In the genomic region with DNA sequence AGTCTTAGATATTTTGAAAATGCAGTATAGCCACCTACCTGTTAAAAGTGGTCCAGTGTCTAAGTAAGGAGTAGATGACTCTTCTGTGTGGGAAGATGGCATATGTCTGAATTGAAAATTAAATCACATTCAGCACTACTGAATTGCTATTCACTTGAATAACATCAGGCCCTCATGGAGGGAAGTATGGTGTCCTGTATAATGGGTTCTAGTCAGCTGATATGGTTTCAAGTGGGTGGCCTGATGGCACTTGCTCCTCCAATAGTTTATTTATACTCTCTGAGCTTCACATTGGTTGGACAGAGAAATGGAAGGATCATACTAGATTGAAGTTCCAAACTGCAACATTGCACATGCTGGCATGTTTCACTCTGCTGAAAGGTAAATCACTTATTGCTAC, we compare ENCODE assay signal across 28 mouse cellular contexts.
DNase-seq lines count a peak whose midpoint lies in the region; TF ChIP-seq lines count a peak whose summit lies in the region.
"Had no signal": no experiment of that assay in that cellular context is flagged by ENCODE, and none has a peak within 500 bp of the region (broad histone marks: within the 10 kb centered on the region; RNA-seq: fewer than 3 reads in every experiment).

No protein-coding gene starts in this region.

- TF ChIP-seq POLR2A in cortical plate, adult 2 months (IDR thresholded peaks at IDR 0.05; ENCODE audit: extremely low read depth, insufficient read depth, low read length): no peak

- DNase-seq in frontal cortex, adult 2 months (ENCODE audit: extremely low spot score in 1 of 2, low spot score in 1 of 2): peak; percentile 65 to 67
- DNase-seq in frontal cortex, postnatal 25 days (ENCODE audit: low spot score in 2 of 2): no peak
- DNase-seq in left cerebral cortex, adult 11 months (ENCODE audit: low spot score): peak; percentile 42
- DNase-seq in left cerebral cortex, postnatal 10 days (ENCODE audit: extremely low spot score in 1 of 2, low spot score in 2 of 2): no peak
- peak; percentile 11 to 91 for DNase-seq in left cerebral cortex, postnatal 25 days (ENCODE audit: low spot score in 2 of 2)
- no peak for DNase-seq in retina, embryonic 14.5 days (ENCODE audit: low spot score)
- DNase-seq in neural tube, embryonic 10.5 days (ENCODE audit: extremely low spot score, low spot score): no peak
- DNase-seq: adrenal gland, adult 8-10 months; cerebellum, adult 9-10 months; cerebellum, postnatal 36 days; embryo, embryonic 11 days; heart, adult 2 months; heart, postnatal 10 days; kidney, adult 9 months; kidney, postnatal 10 days; liver, embryonic 13.5 days; lung, adult 18-20 months; midbrain, embryonic 14.5 days; spleen, adult 18-20 months; thymus, adult 18-20 months; thymus, postnatal 36 days had no signal

- H3K27ac ChIP-seq in cortical plate, adult 2 months (ENCODE audit: insufficient read depth, low read length): 0 out of 2 replicates have a peak overlapping the region, but pooled peaks have one; percentile 59
- H3K27ac ChIP-seq: embryonic facial prominence, embryonic 12.5 days; heart, adult 2 months; heart, embryonic 13.5 days; hindbrain, embryonic 14.5 days; limb, embryonic 10.5 days; limb, embryonic 15.5 days; liver, embryonic 13.5 days; macrophage had no signal

- intact Hi-C loops in left cerebral cortex, postnatal 10 days (cut with DNase I): no loop called here
- intact Hi-C loops in left cerebral cortex, postnatal 25 days (cut with DNase I): loop anchor here (5.0 kb wide), 2 partner anchors 106 to 171 kb away; no protein-coding TSS in a partner anchor

- no peak overlapping the region for H3K4me3 ChIP-seq in cortical plate, adult 2 months (ENCODE audit: insufficient read depth, low read length)
- H3K4me3 ChIP-seq: embryonic facial prominence, embryonic 12.5 days; heart, adult 2 months; heart, embryonic 13.5 days; limb, embryonic 10.5 days; limb, embryonic 15.5 days; liver, embryonic 13.5 days had no signal

- no peaks in the 10 kb centered on the region; the same call in 1 of the 2 replicates for H3K4me1 ChIP-seq in cortical plate, adult 2 months (ENCODE audit: control insufficient read depth, insufficient read depth, low read length)
- H3K4me1 ChIP-seq: embryonic facial prominence, embryonic 12.5 days; heart, embryonic 13.5 days; limb, embryonic 10.5 days; limb, embryonic 15.5 days; liver, embryonic 13.5 days had no signal

- TF ChIP-seq CTCF in cortical plate, adult 2 months (IDR thresholded peaks at IDR 0.05; ENCODE audit: extremely low read depth, insufficient read depth, low read length): no peak

Comparison
In these comparisons a context has a peak if more than half of its experiments do, and no peak if none do; other contexts are left out.
1. DNase-seq: peak in frontal cortex, adult 2 months (2 of 2), left cerebral cortex, adult 11 months (single experiment) and left cerebral cortex, postnatal 25 days (2 of 2); none in frontal cortex, postnatal 25 days (0 of 2), left cerebral cortex, postnatal 10 days (0 of 2), retina, embryonic 14.5 days (single experiment) and neural tube, embryonic 10.5 days (single experiment).